Mouse (Mus musculus): ENCODE data around the gene Piezo1. TPM values are rescaled to one million over a fixed set of nuclear protein-coding genes. Genes with fewer than 3 reads are reported as not detected.
"Not testable (repeated sequence)": the region's sequence is repeated elsewhere in the genome, so short reads cannot be mapped to it uniquely, and the experiment has no call there.

Piezo1 gene
- polyA plus RNA-seq, 1 experiment from 2014 or later: 45.8 TPM

DNA sequence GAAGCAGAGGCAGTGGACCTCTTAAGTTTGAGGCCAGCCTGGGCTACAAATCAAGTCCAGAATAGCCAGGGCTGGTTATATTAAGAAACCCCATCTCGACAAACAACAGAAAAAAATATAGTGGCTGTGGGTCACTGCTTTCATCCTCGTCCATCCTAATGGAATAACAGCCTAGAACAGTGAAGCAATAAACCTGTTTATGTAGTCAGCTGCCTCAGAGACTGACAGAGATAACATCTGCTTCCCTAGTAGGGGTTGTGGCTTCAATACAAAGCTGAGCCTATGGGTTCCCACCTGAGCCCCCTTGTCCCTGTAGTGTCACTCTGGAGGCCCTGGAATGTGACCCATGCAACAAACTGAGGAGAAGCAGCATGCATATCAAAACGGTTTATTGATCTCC is 23.1 kb upstream of the Piezo1 start:
- no peaks in the 10 kb centered on the region for H3K9me3 ChIP-seq (ENCODE audit: control insufficient read depth, low read length)
- no peak for DNase-seq (ENCODE audit: low spot score)
- H3K36me3 ChIP-seq (ENCODE audit: control insufficient read depth, insufficient read depth, low read length): peaks cover 39% of the 10 kb centered on the region
- peak overlapping the region; percentile 87; the same call in 1 of the 2 replicates for H3K9ac ChIP-seq (ENCODE audit: low read depth, low read length)
- H3K27me3 ChIP-seq (replicated peaks; ENCODE audit: control insufficient read depth, insufficient read depth, low read length): no peaks in the 10 kb centered on the region
- peak overlapping the region; percentile 85 for H3K27ac ChIP-seq (ENCODE audit: low read depth, low read length)
- WGBS: 46% methylated on average over 3 of the region's 3 CpGs
- H3K4me1 ChIP-seq (replicated peaks; ENCODE audit: control insufficient read depth, insufficient read depth, low read length): peaks cover 55% of the 10 kb centered on the region
- H3K4me3 ChIP-seq (ENCODE audit: low read depth, low read length): peak overlapping the region; percentile 71; the same call in 1 of the 2 replicates
- no peak for ATAC-seq (replicated peaks; ENCODE audit: low FRiP score)
- peak overlapping the region; percentile 91 for H3K4me2 ChIP-seq

DNA sequence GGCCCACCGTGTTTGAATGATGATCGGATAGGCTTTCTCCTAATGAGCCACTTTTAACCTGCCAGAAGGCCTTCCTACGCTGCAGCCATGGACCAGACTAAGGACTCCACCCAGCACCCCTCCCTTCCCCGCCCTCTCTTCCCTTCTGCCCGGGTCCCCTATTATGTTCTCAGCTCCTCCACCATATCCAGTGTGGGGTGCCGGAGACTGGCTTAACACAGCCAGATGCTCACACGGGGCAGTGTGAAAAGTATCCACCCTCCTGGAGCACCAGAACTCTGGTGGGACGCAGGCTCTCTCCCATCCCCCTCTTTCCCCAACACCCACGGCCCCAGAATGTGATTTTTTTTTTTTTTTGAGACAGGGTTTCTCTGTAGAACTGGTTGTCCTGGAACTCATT is 22.4 kb upstream of the Piezo1 start:
- H3K9me3 ChIP-seq (ENCODE audit: control insufficient read depth, low read length): no peaks in the 10 kb centered on the region
- H3K27me3 ChIP-seq (replicated peaks; ENCODE audit: control insufficient read depth, insufficient read depth, low read length): no peaks in the 10 kb centered on the region
- H3K4me2 ChIP-seq: no peak overlapping the region
- no peak overlapping the region for H3K9ac ChIP-seq (ENCODE audit: low read depth, low read length)
- DNase-seq (ENCODE audit: low spot score) (no peak), ATAC-seq (replicated peaks; ENCODE audit: low FRiP score) (no peak)
- no peak overlapping the region for H3K4me3 ChIP-seq (ENCODE audit: low read depth, low read length)
- WGBS: 57% methylated on average over 9 of the region's 9 CpGs
- peaks cover 60% of the 10 kb centered on the region for H3K4me1 ChIP-seq (replicated peaks; ENCODE audit: control insufficient read depth, insufficient read depth, low read length)
- peaks cover 41% of the 10 kb centered on the region for H3K36me3 ChIP-seq (ENCODE audit: control insufficient read depth, insufficient read depth, low read length)
- no peak overlapping the region for H3K27ac ChIP-seq (ENCODE audit: low read depth, low read length)

GRCm38 (mm10) chr8:122573176-122573575 is 22.0 kb upstream of the Piezo1 start:
- H3K27ac ChIP-seq (ENCODE audit: low read depth, low read length); H3K9ac ChIP-seq (ENCODE audit: low read depth, low read length); ATAC-seq (replicated peaks; ENCODE audit: low FRiP score); H3K4me2 ChIP-seq; DNase-seq (ENCODE audit: low spot score); H3K4me3 ChIP-seq (ENCODE audit: low read depth, low read length); H3K27me3 ChIP-seq (replicated peaks; ENCODE audit: control insufficient read depth, insufficient read depth, low read length); H3K9me3 ChIP-seq (ENCODE audit: control insufficient read depth, low read length): not testable (repeated sequence)
- H3K36me3 ChIP-seq (ENCODE audit: control insufficient read depth, insufficient read depth, low read length): peaks cover 41% of the 10 kb centered on the region
- H3K4me1 ChIP-seq (replicated peaks; ENCODE audit: control insufficient read depth, insufficient read depth, low read length): peaks cover 60% of the 10 kb centered on the region
- WGBS: 60% methylated on average over 4 of the region's 4 CpGs

GRCm38 (mm10) chr8:122572751-122573150 is 21.6 kb upstream of the Piezo1 start:
- Histone ChIP-seq H3K4me2 (no peak overlapping the region), H3K4me1 (replicated peaks; ENCODE audit: control insufficient read depth, insufficient read depth, low read length) (peaks cover 60% of the 10 kb centered on the region)
- WGBS: 92% methylated on average over 3 of the region's 3 CpGs

GRCm38 (mm10) chr8:122571750-122572267 is 20.7 kb upstream of the Piezo1 start:
- no peaks in the 10 kb centered on the region for H3K27me3 ChIP-seq (replicated peaks; ENCODE audit: control insufficient read depth, insufficient read depth, low read length)
- H3K4me2 ChIP-seq: no peak overlapping the region
- H3K9ac ChIP-seq (ENCODE audit: low read depth, low read length): no peak overlapping the region
- H3K9me3 ChIP-seq (ENCODE audit: control insufficient read depth, low read length): no peaks in the 10 kb centered on the region
- H3K4me1 ChIP-seq (replicated peaks; ENCODE audit: control insufficient read depth, insufficient read depth, low read length): peaks cover 58% of the 10 kb centered on the region
- 95% methylated on average over 17 of the region's 17 CpGs for WGBS
- H3K27ac ChIP-seq (ENCODE audit: low read depth, low read length): no peak overlapping the region
- H3K4me3 ChIP-seq (ENCODE audit: low read depth, low read length): no peak overlapping the region
- ATAC-seq (replicated peaks; ENCODE audit: low FRiP score) (no peak), DNase-seq (ENCODE audit: low spot score) (no peak)
- H3K36me3 ChIP-seq (ENCODE audit: control insufficient read depth, insufficient read depth, low read length): peaks cover 41% of the 10 kb centered on the region

More at GRCm38 (mm10) chr8:122572751-122573150, 21.6 kb upstream of the Piezo1 start:
- Histone ChIP-seq H3K27me3 (replicated peaks; ENCODE audit: control insufficient read depth, insufficient read depth, low read length) (no peaks in the 10 kb centered on the region), H3K4me3 (ENCODE audit: low read depth, low read length) (no peak overlapping the region; the same call in 1 of the 2 replicates), H3K36me3 (ENCODE audit: control insufficient read depth, insufficient read depth, low read length) (peaks cover 41% of the 10 kb centered on the region), H3K27ac (ENCODE audit: low read depth, low read length) (no peak overlapping the region), H3K9ac (ENCODE audit: low read depth, low read length) (no peak overlapping the region), H3K9me3 (ENCODE audit: control insufficient read depth, low read length) (no peaks in the 10 kb centered on the region)
- ATAC-seq (replicated peaks; ENCODE audit: low FRiP score) (no peak), DNase-seq (ENCODE audit: low spot score) (no peak)

DNA sequence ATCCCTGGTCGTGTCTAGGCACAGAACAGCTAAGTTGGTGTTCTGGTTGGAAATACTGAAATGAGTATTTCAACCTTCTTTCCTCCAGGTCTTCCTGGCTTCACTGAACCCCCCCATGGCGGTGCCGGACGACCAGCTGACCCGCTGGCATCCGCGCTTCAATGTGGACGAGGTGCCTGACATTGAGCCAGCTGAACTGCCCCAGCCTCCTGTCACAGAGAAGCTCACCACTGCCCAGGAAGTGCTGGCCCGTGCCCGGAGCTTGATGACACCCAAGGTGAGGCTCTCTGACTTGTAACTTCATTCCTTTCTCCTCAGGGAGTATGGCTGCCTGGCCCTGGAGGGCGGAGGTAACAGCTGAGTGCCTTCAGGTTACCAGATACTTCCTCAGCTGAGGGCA is 20.0 kb upstream of the Piezo1 start:
- WGBS: 94% methylated on average over 11 of the region's 11 CpGs
- H3K9me3 ChIP-seq (ENCODE audit: control insufficient read depth, low read length): no peaks in the 10 kb centered on the region
- DNase-seq (ENCODE audit: low spot score) (no peak), ATAC-seq (replicated peaks; ENCODE audit: low FRiP score) (no peak)
- H3K9ac ChIP-seq (ENCODE audit: low read depth, low read length): no peak overlapping the region
- H3K4me3 ChIP-seq (ENCODE audit: low read depth, low read length): no peak overlapping the region
- H3K36me3 ChIP-seq (ENCODE audit: control insufficient read depth, insufficient read depth, low read length): peaks cover 41% of the 10 kb centered on the region
- H3K4me1 ChIP-seq (replicated peaks; ENCODE audit: control insufficient read depth, insufficient read depth, low read length): peaks cover 65% of the 10 kb centered on the region
- no peak overlapping the region for H3K27ac ChIP-seq (ENCODE audit: low read depth, low read length)
- H3K27me3 ChIP-seq (replicated peaks; ENCODE audit: control insufficient read depth, insufficient read depth, low read length): no peaks in the 10 kb centered on the region
- H3K4me2 ChIP-seq: no peak overlapping the region

- Histone ChIP-seq H3K4me1 (replicated peaks; ENCODE audit: control insufficient read depth, insufficient read depth, low read length) (peaks cover 53% of the 10 kb centered on the region), H3K9ac (ENCODE audit: low read depth, low read length) (no peak overlapping the region), H3K4me3 (ENCODE audit: low read depth, low read length) (peak overlapping the region; percentile 99), H3K27ac (ENCODE audit: low read depth, low read length) (no peak overlapping the region), H3K27me3 (replicated peaks; ENCODE audit: control insufficient read depth, insufficient read depth, low read length) (no peaks in the 10 kb centered on the region), H3K4me2 (peak overlapping the region; percentile 87), H3K36me3 (ENCODE audit: control insufficient read depth, insufficient read depth, low read length) (peaks cover 41% of the 10 kb centered on the region), H3K9me3 (ENCODE audit: control insufficient read depth, low read length) (no peaks in the 10 kb centered on the region)
- ATAC-seq (replicated peaks; ENCODE audit: low FRiP score) (no peak), DNase-seq (ENCODE audit: low spot score) (no peak)
- WGBS: 96% methylated on average over 16 of the region's 16 CpGs
These were observed 18.9 kb upstream of the Piezo1 start for GRCm38 (mm10) chr8:122569996-122570395.

GRCm38 (mm10) chr8:122569329-122569728 is 18.2 kb upstream of the Piezo1 start:
- H3K36me3 ChIP-seq (ENCODE audit: control insufficient read depth, insufficient read depth, low read length): peaks cover 41% of the 10 kb centered on the region
- peaks cover 47% of the 10 kb centered on the region for H3K4me1 ChIP-seq (replicated peaks; ENCODE audit: control insufficient read depth, insufficient read depth, low read length)
- peak overlapping the region; percentile 87 for H3K4me2 ChIP-seq
- no peaks in the 10 kb centered on the region for H3K9me3 ChIP-seq (ENCODE audit: control insufficient read depth, low read length)
- H3K4me3 ChIP-seq (ENCODE audit: low read depth, low read length): peak overlapping the region; percentile 99
- no peaks in the 10 kb centered on the region for H3K27me3 ChIP-seq (replicated peaks; ENCODE audit: control insufficient read depth, insufficient read depth, low read length)
- whole genome bisulfite sequencing: 61% methylated on average over 9 of the region's 9 CpGs
- peak overlapping the region; percentile 98 for H3K27ac ChIP-seq (ENCODE audit: low read depth, low read length)
- DNase-seq (ENCODE audit: low spot score): no peak
- ATAC-seq (replicated peaks; ENCODE audit: low FRiP score): no peak
- peak overlapping the region; percentile 99 for H3K9ac ChIP-seq (ENCODE audit: low read depth, low read length)

DNA sequence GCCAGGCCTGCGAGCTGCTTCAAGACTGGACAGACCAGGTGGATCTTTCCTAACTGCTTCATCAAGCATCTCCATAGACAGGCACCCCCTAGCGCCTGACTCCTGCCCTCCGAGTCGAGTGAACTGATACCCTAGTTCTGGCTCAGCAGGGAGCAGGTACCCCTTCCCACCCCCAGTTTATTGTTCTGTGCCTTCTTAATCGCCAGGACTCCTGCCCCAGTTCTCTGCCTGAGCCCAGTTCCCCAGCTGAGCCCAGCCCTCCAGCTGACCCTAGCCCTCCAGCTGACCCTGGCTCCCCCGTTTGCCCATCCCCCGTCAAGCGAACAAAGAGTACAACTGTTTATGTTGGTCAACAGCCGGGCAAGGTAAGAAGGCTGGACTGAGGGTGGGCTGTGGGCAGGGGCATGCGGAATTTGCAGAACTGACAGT is 17.8 kb upstream of the Piezo1 start:
- H3K4me1 ChIP-seq (replicated peaks; ENCODE audit: control insufficient read depth, insufficient read depth, low read length): peaks cover 43% of the 10 kb centered on the region
- no peaks in the 10 kb centered on the region for H3K9me3 ChIP-seq (ENCODE audit: control insufficient read depth, low read length)
- no peak for DNase-seq (ENCODE audit: low spot score)
- no peak for ATAC-seq (replicated peaks; ENCODE audit: low FRiP score)
- WGBS: 13% methylated on average over 10 of the region's 10 CpGs
- peak overlapping the region; percentile 99 for H3K4me3 ChIP-seq (ENCODE audit: low read depth, low read length)
- no peaks in the 10 kb centered on the region for H3K27me3 ChIP-seq (replicated peaks; ENCODE audit: control insufficient read depth, insufficient read depth, low read length)
- peaks cover 41% of the 10 kb centered on the region for H3K36me3 ChIP-seq (ENCODE audit: control insufficient read depth, insufficient read depth, low read length)
- peak overlapping the region; percentile 98 for H3K27ac ChIP-seq (ENCODE audit: low read depth, low read length)
- H3K9ac ChIP-seq (ENCODE audit: low read depth, low read length): peak overlapping the region; percentile 99
- peak overlapping the region; percentile 87 for H3K4me2 ChIP-seq

All from liver, embryonic 11.5 days (tissue).